Mouse (Mus musculus) cerebellum, adult 2 months (tissue): Measurements from ENCODE around the gene Pisd.

Experiments
- CTCF ChIP-seq: fragments of 200-500 bp; IDR thresholded peaks from 2 replicates; pipeline ENCODE4 v1.5.1; 2011; ENCODE audit warnings: low read depth, mild to moderate bottlenecking, control low read depth, low read length, moderate library complexity, borderline replicate concordance; ENCODE audit not compliant: insufficient read depth
- POLR2A ChIP-seq: fragments of 200-500 bp; IDR thresholded peaks from 2 replicates; pipeline ENCODE4 v1.6.1; 2011; ENCODE audit warnings: low read length, control low read depth, borderline replicate concordance; ENCODE audit not compliant: insufficient read depth

- TF ChIP-seq POLR2A (no peak), CTCF (no peak)
Observed at GRCm38 (mm10) chr5:32751736-32752135, 33.7 kb downstream of the Pisd start.
